Mouse (Mus musculus) lung, postnatal 0 days (tissue): Measurements from ENCODE around the gene Lad1. TPM values are rescaled to one million over a fixed set of nuclear protein-coding genes. Genes with fewer than 3 reads are reported as not detected.
A peak's percentile ranks its signal among the peaks of the same experiment; 100 is the strongest.

Source experiments
- ATAC-seq: fragments of 200-750 bp; cut with Nextera tagmentation; 2 replicates; pipeline ENCODE4 v1.8.0; 2017; ENCODE audit warnings: moderate library complexity
- DNase-seq: peaks from one replicate; pipeline ENCODE4 v3.0.0-alpha.2; 2016; ENCODE audit warnings: low spot score
- H3K27ac ChIP-seq: fragments of 300-500 bp; sonication (generic); 2 replicates; pipeline ENCODE4 v1.5.1; 2014; ENCODE audit warnings: antibody characterized with exemption, mild to moderate bottlenecking, low read length, mixed read lengths
- H3K27me3 ChIP-seq: fragments of 300-500 bp; sonication (generic); replicated peaks from 2 replicates; pipeline ENCODE4 v1.6.1; 2014; ENCODE audit warnings: low read length, mixed read lengths; ENCODE audit not compliant: insufficient read depth
- H3K36me3 ChIP-seq: fragments of 300-500 bp; sonication (generic); 2 replicates; pipeline ENCODE4 v1.6.1; 2014; ENCODE audit warnings: low read length, mixed read lengths; ENCODE audit not compliant: insufficient read depth
- H3K4me1 ChIP-seq: fragments of 300-500 bp; sonication (generic); 2 replicates; pipeline ENCODE4 v1.6.1; 2014; ENCODE audit warnings: antibody characterized with exemption, low read depth, low read length, mixed read lengths; ENCODE audit not compliant: insufficient read depth
- H3K4me2 ChIP-seq: fragments of 300-500 bp; sonication (generic); replicated peaks from 2 replicates; pipeline ENCODE4 v1.6.1; 2014; ENCODE audit warnings: low read depth, mild to moderate bottlenecking, low read length, moderate library complexity, mixed read lengths
- H3K4me3 ChIP-seq: fragments of 300-500 bp; sonication (generic); 2 replicates; pipeline ENCODE4 v1.5.1; 2014; ENCODE audit warnings: low read depth, low read length
- H3K9ac ChIP-seq: fragments of 300-500 bp; sonication (generic); replicated peaks from 2 replicates; pipeline ENCODE4 v1.6.1; 2014; ENCODE audit warnings: low read depth, mild to moderate bottlenecking
- H3K9me3 ChIP-seq: fragments of 300-500 bp; sonication (generic); 2 replicates; pipeline ENCODE4 v1.6.1; 2016; ENCODE audit warnings: low read length, mixed read lengths
- CTCF ChIP-seq: IDR thresholded peaks from 2 replicates; pipeline ENCODE4 v1.5.1; 2016; ENCODE audit warnings: antibody characterized with exemption, mild to moderate bottlenecking
- EP300 ChIP-seq: IDR thresholded peaks from 2 replicates; pipeline ENCODE4 v1.6.1; 2016; ENCODE audit warnings: antibody characterized with exemption, mild to moderate bottlenecking, control low read depth
- WGBS: fragments of 180-500 bp; shearing (Covaris S2); extraction: QIAGEN DNeasy Blood & Tissue Kit; methylation state at CpG from one replicate; pipeline ENCODE4 v1.1.7; 2014; 5-methylcytosine and 5-hydroxymethylcytosine counted together
- polyA plus RNA-seq: library from polyadenylated mRNA; unstranded; fragments of >200 nt; fragmentation: Nextera tagmentation; extraction: Ambion mirVana; gene quantifications from 2 replicates; pipeline ENCODE4 v1.2.1, GENCODE M21; 2015

The Lad1 gene
- polyA plus RNA-seq, 1 experiment from 2014 or later: 4.4 TPM

- 5% methylated on average over 5 of the region's 5 CpGs for WGBS
- DNase-seq: peak; percentile 80
Measured at GRCm38 (mm10) chr1:135789815-135790214, 28.6 kb upstream of the Lad1 start.

DNA sequence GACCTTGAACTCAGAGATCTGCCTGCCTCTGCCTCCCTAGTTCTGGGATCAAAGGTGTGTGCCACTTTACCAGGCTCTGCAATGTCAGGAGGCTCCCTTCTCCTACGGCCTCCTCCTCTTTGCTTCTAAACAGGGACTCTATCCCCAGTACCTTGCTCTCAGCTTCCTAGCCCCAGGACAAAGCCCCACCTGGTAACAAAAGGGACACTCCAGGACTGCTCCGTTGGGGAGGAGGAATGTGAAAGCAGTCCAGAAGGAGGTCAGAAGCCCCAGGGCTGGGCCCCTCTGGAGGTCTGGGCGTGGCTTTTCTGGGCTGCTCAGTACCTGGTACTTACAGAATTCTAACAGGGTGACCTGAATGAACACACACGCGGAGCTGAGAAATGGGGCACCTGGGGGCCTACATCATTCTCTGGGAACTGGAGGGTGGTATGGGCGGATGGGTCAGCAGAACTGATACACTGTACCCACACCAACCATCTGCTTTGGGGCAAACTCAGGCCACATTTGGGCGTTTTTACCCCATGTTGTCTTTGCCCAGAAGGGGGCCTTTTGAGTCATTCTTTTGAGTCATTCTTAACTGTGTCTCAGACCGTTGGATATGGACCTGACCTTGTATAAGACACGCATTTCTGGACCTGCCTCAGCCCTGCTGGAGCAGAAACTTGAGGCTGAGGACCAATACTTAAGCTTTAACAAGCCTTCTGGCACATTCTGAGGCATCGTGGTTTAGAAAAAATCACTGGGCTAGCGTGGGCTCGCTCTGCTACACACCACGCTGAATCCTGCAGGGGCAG is 26.1 kb upstream of the Lad1 start:
- Histone ChIP-seq H3K27me3 (no peaks in the 10 kb centered on the region), H3K36me3 (no peaks in the 10 kb centered on the region), H3K4me1 (peaks cover 4% of the 10 kb centered on the region; the same call in 1 of the 2 replicates), H3K27ac (no peak overlapping the region), H3K9me3 (no peaks in the 10 kb centered on the region), H3K4me2 (no peak overlapping the region), H3K4me3 (no peak overlapping the region), H3K9ac (no peak overlapping the region)
- TF ChIP-seq CTCF: 0 out of 2 replicates have a peak, but pooled peaks have one; percentile 2
- no peak for TF ChIP-seq EP300
- 69% methylated on average over 13 of the region's 13 CpGs for WGBS
- DNase-seq: no peak
- no peak for ATAC-seq

More at GRCm38 (mm10) chr1:135789815-135790214, 28.6 kb upstream of the Lad1 start:
- Histone ChIP-seq H3K4me2 (no peak overlapping the region), H3K9me3 (no peaks in the 10 kb centered on the region), H3K4me3 (no peak overlapping the region), H3K4me1 (peaks cover 4% of the 10 kb centered on the region; the same call in 1 of the 2 replicates), H3K27ac (no peak overlapping the region), H3K36me3 (no peaks in the 10 kb centered on the region), H3K9ac (no peak overlapping the region), H3K27me3 (no peaks in the 10 kb centered on the region)
- TF ChIP-seq CTCF: peak; percentile 96
- TF ChIP-seq EP300: no peak
- ATAC-seq: no peak

DNA sequence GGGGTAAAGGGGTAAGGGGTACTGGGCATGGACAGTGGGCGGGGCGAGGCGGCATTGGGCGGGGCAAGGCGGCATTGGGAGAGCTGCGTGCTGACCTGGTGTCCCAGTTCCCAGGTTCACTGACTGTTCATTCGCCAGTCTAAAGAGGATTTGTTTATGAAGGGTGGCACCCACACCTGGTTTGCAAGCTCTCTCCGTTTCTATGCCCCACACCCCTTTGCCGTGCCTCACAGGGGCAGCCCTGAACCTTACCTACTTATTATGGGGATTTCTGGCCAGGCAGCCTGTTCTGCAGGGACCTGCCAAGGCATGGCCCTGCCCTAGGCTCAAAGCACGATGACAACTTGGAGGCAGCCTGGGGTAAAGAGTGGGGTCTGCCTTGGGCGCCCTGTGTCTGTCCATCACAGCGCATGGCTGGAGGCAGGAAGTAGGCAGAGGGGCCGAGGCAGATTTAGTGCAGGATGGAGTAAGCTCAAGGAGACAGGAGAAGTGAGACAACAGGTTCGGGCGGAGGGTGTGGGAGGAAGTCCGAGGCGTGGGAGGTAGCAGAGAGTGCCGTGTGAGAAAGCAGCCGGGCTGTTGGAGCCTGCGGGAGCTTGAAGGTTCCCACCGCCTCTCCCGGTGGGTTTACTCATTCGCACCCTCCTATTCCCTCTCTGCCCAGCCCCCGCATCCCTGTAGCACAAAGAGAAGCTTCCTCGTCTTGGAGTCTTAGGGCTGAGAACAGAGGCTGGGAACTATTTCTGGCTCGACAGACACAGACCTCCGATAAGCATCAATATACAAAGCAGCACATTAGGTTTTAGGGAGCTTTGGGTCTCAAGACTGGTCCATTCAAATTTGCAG is 24.8 kb upstream of the Lad1 start:
- no peak for TF ChIP-seq EP300
- no peak for TF ChIP-seq CTCF
- Histone ChIP-seq H3K9ac (no peak overlapping the region), H3K27me3 (no peaks in the 10 kb centered on the region), H3K4me1 (peaks cover 4% of the 10 kb centered on the region; the same call in 1 of the 2 replicates), H3K4me2 (peak overlapping the region; percentile 42), H3K4me3 (0 out of 2 replicates have a peak overlapping the region, but pooled peaks have one; percentile 1), H3K9me3 (no peaks in the 10 kb centered on the region), H3K36me3 (no peaks in the 10 kb centered on the region), H3K27ac (peak overlapping the region; percentile 57)
- DNase-seq: peak; percentile 63
- 11% methylated on average over 23 of the region's 27 CpGs for WGBS
- ATAC-seq: peak; percentile 67

DNA sequence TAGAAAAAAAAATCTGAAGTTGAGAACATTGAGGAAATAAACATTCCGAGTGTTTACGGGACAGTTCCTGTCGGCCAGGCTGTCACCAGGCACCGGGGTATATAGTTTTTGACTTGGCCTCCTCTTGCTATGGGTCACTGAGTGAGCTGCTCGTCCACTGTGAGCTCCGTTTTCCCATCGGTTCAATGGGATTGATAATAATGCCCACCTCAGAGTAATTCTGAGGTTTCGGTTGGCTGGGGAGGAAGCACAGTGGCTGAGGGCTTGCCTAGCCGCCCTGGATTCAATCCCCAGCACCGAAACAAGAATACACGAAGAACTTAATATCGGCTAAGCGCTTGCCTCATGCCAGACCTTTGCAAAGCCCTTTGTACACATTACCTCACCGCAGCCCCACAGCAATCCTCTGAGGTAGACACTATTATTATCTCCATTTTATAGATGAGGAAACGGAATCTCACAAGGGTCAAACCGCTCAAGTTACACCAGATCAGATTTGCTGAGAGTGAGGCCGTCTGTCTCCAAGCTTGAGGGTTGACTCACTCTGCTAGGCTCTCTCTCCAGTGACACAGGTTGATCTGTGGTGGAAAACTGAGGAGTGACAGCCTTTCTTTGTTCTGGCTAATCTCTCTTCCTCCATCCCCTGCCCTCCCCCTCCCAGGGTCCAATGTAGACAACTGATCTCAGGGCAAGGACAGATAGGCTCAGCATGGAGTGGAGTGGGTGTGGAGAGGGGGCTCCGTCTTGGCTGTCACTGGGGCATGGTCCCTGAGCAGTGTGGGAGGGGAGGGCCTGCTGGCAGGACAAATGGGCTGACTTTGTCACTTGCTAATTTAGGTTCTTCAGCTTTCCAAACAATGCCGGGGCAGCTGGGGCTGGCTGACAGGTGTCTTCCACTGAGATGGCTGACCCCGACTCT is 23.9 kb upstream of the Lad1 start:
- Histone ChIP-seq H3K4me3 (no peak overlapping the region), H3K9me3 (no peaks in the 10 kb centered on the region), H3K36me3 (no peaks in the 10 kb centered on the region), H3K27ac (peak overlapping the region; percentile 78), H3K9ac (no peak overlapping the region), H3K4me2 (peak overlapping the region; percentile 42), H3K4me1 (peaks cover 4% of the 10 kb centered on the region; the same call in 1 of the 2 replicates), H3K27me3 (no peaks in the 10 kb centered on the region)
- DNase-seq (peak; percentile 64), ATAC-seq (peak; percentile 72)
- WGBS: 16% methylated on average over 20 of the region's 20 CpGs
- TF ChIP-seq EP300 (peak; percentile 17; the same call in 1 of the 2 replicates), CTCF (no peak)

DNA sequence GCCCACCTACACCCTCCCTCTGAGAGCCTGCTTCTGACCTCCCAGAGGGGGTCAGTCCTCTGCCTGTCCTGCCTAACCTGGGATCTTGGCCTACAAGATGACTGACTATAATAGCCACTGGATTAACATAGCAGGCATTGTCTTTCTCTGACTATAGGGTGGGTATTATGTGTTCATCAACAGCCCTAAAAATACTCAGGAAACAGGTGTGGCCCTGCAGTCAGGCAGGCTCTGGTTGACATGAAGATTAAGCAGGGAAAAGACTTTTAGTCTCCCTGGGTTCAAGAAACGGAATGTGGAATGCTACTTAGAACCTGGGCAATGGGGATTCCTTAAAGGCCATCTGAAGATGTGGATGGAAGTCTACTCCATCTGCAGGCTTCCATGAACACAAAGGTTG is 19.9 kb upstream of the Lad1 start:
- Histone ChIP-seq H3K4me2 (no peak overlapping the region), H3K36me3 (no peaks in the 10 kb centered on the region), H3K9ac (no peak overlapping the region), H3K27ac (no peak overlapping the region), H3K27me3 (no peaks in the 10 kb centered on the region), H3K4me3 (no peak overlapping the region), H3K4me1 (peaks cover 1% of the 10 kb centered on the region), H3K9me3 (no peaks in the 10 kb centered on the region)
- no peak for ATAC-seq
- DNase-seq: no peak
- TF ChIP-seq CTCF (no peak), EP300 (no peak)
- 70% methylated on average over 1 of the region's 1 CpGs for WGBS
